Mouse (Mus musculus) midbrain, embryonic 12.5 days (tissue): ENCODE data around the gene Olfr286. TPM values are rescaled to one million over a fixed set of nuclear protein-coding genes. Genes with fewer than 3 reads are reported as not detected.

ENCODE experiments used
- ATAC-seq: fragments of 200-750 bp; cut with Nextera tagmentation; 2 replicates; pipeline ENCODE4 v1.8.0; 2017; ENCODE audit warnings: low read depth, moderate TSS enrichment, moderate library complexity; ENCODE audit not compliant: low FRiP score
- H3K27ac ChIP-seq: fragments of 300-500 bp; sonication (generic); replicated peaks from 2 replicates; pipeline ENCODE4 v1.5.1; 2016; ENCODE audit warnings: mild to moderate bottlenecking
- H3K27me3 ChIP-seq: fragments of 300-500 bp; sonication (generic); 2 replicates; pipeline ENCODE4 v1.6.1; 2016; ENCODE audit warnings: mild to moderate bottlenecking
- H3K36me3 ChIP-seq: fragments of 300-500 bp; sonication (generic); 2 replicates; pipeline ENCODE4 v1.6.1; 2016
- H3K4me1 ChIP-seq: fragments of 300-500 bp; sonication (generic); 2 replicates; pipeline ENCODE4 v1.6.1; 2016
- H3K4me2 ChIP-seq: fragments of 300-500 bp; sonication (generic); replicated peaks from 2 replicates; pipeline ENCODE4 v1.6.1; 2016; ENCODE audit warnings: mild to moderate bottlenecking, moderate library complexity
- H3K4me3 ChIP-seq: fragments of 300-500 bp; sonication (generic); 2 replicates; pipeline ENCODE4 v1.5.1; 2016; ENCODE audit warnings: mild to moderate bottlenecking
- H3K9ac ChIP-seq: fragments of 300-500 bp; sonication (generic); replicated peaks from 2 replicates; pipeline ENCODE4 v1.6.1; 2016; ENCODE audit warnings: mild to moderate bottlenecking, moderate library complexity
- H3K9me3 ChIP-seq: fragments of 300-500 bp; sonication (generic); 2 replicates; pipeline ENCODE4 v1.6.1; 2016; ENCODE audit warnings: mild to moderate bottlenecking
- WGBS: fragments of 180-500 bp; shearing (Covaris S2); methylation state at CpG from one replicate; pipeline ENCODE4 v1.1.7; 2016; 5-methylcytosine and 5-hydroxymethylcytosine counted together
- polyA plus RNA-seq: library from polyadenylated mRNA; unstranded; fragments of >200 nt; fragmentation: Nextera tagmentation; extraction: Ambion mirVana; gene quantifications from 2 replicates; pipeline ENCODE4 v1.2.1, GENCODE M21; 2016

Gene Olfr286
- polyA plus RNA-seq, 1 experiment from 2014 or later = not detected

DNA sequence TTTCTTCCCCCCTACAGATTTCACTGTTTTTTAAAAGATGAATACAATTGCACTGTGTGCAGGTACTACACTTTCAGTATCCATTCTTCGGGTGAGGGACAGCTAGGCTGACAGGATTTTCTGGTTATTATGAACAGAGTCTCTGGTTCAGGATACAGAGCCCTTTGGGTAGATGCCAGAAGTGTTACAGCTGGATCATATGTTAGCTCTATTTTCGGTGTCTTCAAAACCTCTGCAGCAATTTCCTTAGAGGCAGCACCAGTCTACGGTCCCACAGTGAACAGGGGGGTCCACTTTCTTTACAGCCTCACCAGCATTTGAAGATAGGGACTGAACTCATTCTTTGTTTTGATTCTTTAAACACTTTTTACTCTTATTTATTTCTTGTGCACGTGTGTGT is 49.8 kb downstream of the Olfr286 start:
- H3K4me1 ChIP-seq = 0 out of 2 replicates have a peak, but pooled peaks cover 5% of the 10 kb centered on the region
- no peaks in the 10 kb centered on the region for H3K9me3 ChIP-seq
- H3K27ac ChIP-seq = no peak overlapping the region
- 74% methylated on average over 4 of the region's 4 CpGs for WGBS
- no peak overlapping the region for H3K4me3 ChIP-seq
- H3K9ac ChIP-seq = no peak overlapping the region
- no peaks in the 10 kb centered on the region for H3K36me3 ChIP-seq
- no peak overlapping the region for H3K4me2 ChIP-seq
- H3K27me3 ChIP-seq = peaks cover 8% of the 10 kb centered on the region; the same call in 1 of the 2 replicates
- ATAC-seq = no peak

DNA sequence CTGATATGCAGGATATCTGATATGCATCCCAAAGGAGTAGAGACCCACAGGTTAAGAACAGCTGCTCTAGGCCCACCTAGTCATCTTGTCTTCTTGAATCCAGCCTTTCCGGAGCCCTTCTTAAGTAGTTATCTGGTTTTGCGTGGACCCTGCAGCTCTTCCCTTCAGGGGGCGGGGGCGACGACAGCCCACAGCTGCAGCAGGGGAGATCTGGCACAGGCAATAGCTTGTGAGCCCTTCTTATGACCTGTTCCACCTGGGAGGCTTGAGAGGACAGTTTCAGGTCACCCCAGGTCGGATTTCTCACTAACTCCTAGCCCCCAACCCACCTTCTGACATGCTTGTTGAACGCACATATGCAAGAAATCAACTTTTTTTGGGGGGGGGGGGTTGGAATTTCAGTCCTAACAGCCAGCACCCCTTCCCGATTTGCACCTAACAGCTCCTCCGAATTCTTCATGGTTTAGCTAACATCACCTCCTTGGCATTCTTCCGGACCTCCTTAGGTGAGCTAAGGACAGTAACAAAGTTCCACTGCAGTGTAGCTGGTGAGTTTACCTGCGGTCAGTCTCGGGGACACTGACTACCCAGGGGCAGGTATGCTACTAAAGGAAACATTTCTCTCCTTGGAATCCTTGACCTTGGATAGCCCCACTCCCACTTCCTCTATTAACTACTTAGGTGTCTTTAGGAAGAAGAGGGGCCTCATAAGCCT is 52.2 kb downstream of the Olfr286 start:
- H3K4me1 ChIP-seq = 0 out of 2 replicates have a peak, but pooled peaks cover 5% of the 10 kb centered on the region
- peaks cover 12% of the 10 kb centered on the region for H3K27me3 ChIP-seq
- H3K27ac ChIP-seq = no peak overlapping the region
- H3K9me3 ChIP-seq = no peaks in the 10 kb centered on the region
- no peak overlapping the region for H3K9ac ChIP-seq
- ATAC-seq = no peak
- no peak overlapping the region for H3K4me2 ChIP-seq
- no peaks in the 10 kb centered on the region for H3K36me3 ChIP-seq
- H3K4me3 ChIP-seq = no peak overlapping the region; the same call in 1 of the 2 replicates
- 73% methylated on average over 12 of the region's 12 CpGs for WGBS

DNA sequence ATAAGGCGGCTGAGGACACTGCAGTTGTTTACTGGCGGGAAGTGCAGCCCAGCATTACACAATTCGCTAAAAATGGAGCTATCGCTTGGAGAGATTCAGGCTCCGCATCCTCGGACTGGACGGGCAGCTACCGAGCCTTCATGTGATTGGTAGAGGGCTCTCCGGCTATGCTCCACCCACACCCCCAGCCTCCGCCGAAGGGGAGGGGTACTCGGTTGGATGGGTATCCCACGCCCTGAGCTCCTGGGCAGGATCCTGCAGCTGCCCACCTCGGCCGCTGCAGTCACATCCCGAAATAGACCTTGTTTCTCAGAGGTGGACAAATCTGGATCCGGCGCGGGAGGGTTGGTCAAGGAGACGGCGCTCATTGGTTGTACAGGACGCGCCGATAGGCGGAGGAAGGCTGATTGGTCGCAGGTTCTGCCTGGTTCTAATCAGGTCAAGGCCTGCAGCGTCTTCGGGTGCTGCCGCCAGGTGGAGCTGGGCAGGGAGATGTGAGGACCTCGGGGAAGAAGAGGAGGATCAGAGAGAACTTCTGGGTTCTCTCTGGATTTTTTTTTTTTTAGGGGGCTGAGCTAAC is 53.0 kb downstream of the Olfr286 start:
- Histone ChIP-seq H3K4me2 (peak overlapping the region; percentile 79), H3K4me1 (0 out of 2 replicates have a peak, but pooled peaks cover 5% of the 10 kb centered on the region), H3K9ac (peak overlapping the region; percentile 59), H3K27ac (peak overlapping the region; percentile 73), H3K36me3 (no peaks in the 10 kb centered on the region), H3K9me3 (no peaks in the 10 kb centered on the region), H3K27me3 (peaks cover 17% of the 10 kb centered on the region), H3K4me3 (peak overlapping the region; percentile 52)
- WGBS = under 1% methylated on average over 30 of the region's 30 CpGs
- ATAC-seq = peak; percentile 98

DNA sequence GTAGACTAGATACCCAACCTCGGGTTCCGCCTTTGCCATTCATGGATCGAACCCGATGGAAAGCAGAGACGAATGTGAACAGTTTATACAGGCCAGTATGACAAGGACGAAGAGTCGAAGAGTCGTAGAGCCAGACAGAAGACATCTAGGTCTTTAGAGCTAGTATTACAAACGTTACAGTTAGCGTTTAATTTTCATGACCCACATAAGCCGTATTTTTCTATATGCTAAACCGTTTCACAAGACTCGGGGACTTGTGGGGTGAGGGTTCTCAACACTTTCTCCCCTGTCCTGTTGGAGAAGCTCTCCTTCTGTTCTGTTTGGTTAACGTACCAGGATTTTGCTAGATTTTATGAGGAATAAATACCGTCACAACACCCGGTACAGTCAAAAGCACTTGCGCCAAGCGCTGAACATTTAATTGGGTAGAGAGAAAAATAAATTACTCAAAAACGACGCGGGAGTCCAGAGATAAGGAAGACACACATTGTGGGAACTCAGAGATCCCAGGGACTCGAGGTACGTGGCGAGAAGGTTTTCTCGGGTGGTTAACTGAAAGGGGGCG is 53.6 kb downstream of the Olfr286 start:
- Histone ChIP-seq H3K27me3 (peaks cover 17% of the 10 kb centered on the region), H3K9me3 (no peaks in the 10 kb centered on the region), H3K4me2 (peak overlapping the region; percentile 79), H3K4me1 (0 out of 2 replicates have a peak, but pooled peaks cover 5% of the 10 kb centered on the region), H3K36me3 (no peaks in the 10 kb centered on the region), H3K4me3 (peak overlapping the region; percentile 52), H3K9ac (peak overlapping the region; percentile 59), H3K27ac (peak overlapping the region; percentile 73)
- 4% methylated on average over 26 of the region's 26 CpGs for WGBS
- no peak for ATAC-seq

DNA sequence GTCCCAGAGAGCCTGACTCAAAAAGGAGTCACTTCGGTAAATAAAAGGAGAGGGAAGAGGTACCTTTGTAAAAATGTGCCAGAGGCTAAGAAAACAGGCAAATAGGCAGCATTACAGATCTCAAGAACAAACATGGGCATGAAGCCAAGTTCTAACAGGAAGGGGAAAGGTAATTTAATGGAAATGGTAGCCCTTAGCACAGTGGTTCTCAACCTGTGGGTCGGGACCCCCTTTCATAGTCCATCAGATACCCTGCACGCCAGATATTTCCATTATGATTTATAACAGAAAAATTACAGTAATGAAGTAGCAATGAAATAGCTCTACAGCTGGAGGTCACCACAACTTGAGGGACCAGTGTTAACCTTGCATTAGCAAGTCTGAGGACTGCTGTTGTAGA is 56.9 kb downstream of the Olfr286 start:
- Histone ChIP-seq H3K27ac (no peak overlapping the region), H3K9ac (no peak overlapping the region), H3K4me1 (0 out of 2 replicates have a peak, but pooled peaks cover 5% of the 10 kb centered on the region), H3K4me2 (no peak overlapping the region), H3K27me3 (peaks cover 27% of the 10 kb centered on the region), H3K4me3 (no peak overlapping the region), H3K36me3 (no peaks in the 10 kb centered on the region), H3K9me3 (no peaks in the 10 kb centered on the region)
- no peak for ATAC-seq
- 78% methylated on average over 3 of the region's 3 CpGs for WGBS

Other genes starting within 250 kb of the Olfr286 start
- 137 and 194 TPM in 2 replicates for gene Col2a1, start 229.8 kb downstream of the Olfr286 start, polyA plus RNA-seq
- gene Pfkm, start 141.9 kb downstream of the Olfr286 start, polyA plus RNA-seq = 52.1 and 54.8 TPM in 2 replicates
- gene Senp1, start 140.7 kb downstream of the Olfr286 start, polyA plus RNA-seq = 41.4 and 41.6 TPM in 2 replicates
- 42.5 and 45.0 TPM in 2 replicates for gene Asb8, start 68.8 kb downstream of the Olfr286 start, polyA plus RNA-seq
- 23.3 and 23.4 TPM in 2 replicates for gene Ccdc184, start 67.3 kb downstream of the Olfr286 start, polyA plus RNA-seq
- not detected in 2 replicates for gene Olfr288, start 38.9 kb downstream of the Olfr286 start, polyA plus RNA-seq
- gene Gm44579, start 13.5 kb downstream of the Olfr286 start, polyA plus RNA-seq = not detected in 2 replicates
- gene Olfr287, start 13.4 kb downstream of the Olfr286 start, polyA plus RNA-seq = not detected in 2 replicates
- not detected in 2 replicates for gene H1fnt, start 22.8 kb upstream of the Olfr286 start, polyA plus RNA-seq
- 2.3 and 2.9 TPM in 2 replicates for gene Zfp641, start 61.7 kb upstream of the Olfr286 start, polyA plus RNA-seq
- gene Olfr285, start 82.9 kb upstream of the Olfr286 start, polyA plus RNA-seq = not detected in 2 replicates
- gene Olfr284, start 106.5 kb upstream of the Olfr286 start, polyA plus RNA-seq = not detected in 2 replicates
- gene Olfr283, start 146.5 kb upstream of the Olfr286 start, polyA plus RNA-seq = not detected in 2 replicates
- not detected in 2 replicates for gene Olfr282, start 196.8 kb upstream of the Olfr286 start, polyA plus RNA-seq
- gene Olfr281, start 218.1 kb upstream of the Olfr286 start, polyA plus RNA-seq = not detected in 2 replicates
- gene OR5BS1P, start 235.4 kb upstream of the Olfr286 start, polyA plus RNA-seq = not detected in 2 replicates
- not detected in 2 replicates for gene Lalba, start 248.3 kb upstream of the Olfr286 start, polyA plus RNA-seq